Comparison of ENCODE assay signal across 14 mouse cellular contexts in the genomic region with DNA sequence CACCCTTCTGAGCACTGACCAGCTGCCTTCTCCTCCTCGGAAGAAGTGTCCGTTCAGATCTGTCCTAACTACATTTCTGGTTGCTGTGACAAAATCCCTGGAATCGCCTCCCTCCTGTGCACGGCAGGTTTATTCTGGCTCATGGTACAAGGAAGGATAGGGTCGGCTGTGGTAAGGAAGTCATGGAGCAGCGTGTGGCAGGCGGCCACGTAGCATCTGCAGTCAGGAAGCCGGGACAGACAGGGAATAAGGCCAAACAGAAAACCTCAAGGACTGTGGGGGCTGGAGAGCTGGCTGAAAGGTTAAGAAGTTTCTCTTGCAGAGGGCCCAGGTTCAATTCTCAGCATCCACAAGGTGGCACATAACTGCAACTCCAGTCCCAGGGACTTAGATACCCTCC.
DNase-seq lines count a peak whose midpoint lies in the region; ATAC-seq lines count a peak whose summit lies in the region.
"Had no signal": no experiment of that assay in that cellular context is flagged by ENCODE, and none has a peak within 500 bp of the region (broad histone marks: within the 10 kb centered on the region; RNA-seq: fewer than 3 reads in every experiment).

No protein-coding gene starts in this region.

- H3K9ac ChIP-seq in kidney, embryonic 16.5 days (replicated peaks; ENCODE audit: low read length), result no peak overlapping the region
- H3K9ac ChIP-seq in heart, embryonic 12.5 days, result no peak overlapping the region

- WGBS in kidney, embryonic 16.5 days, result 32% methylated on average over 9 of the region's 9 CpGs
- WGBS in heart, embryonic 12.5 days, result 46% methylated on average over 9 of the region's 9 CpGs

- H3K4me2 ChIP-seq in kidney, embryonic 16.5 days (replicated peaks; ENCODE audit: low read depth, low read length), result no peak overlapping the region
- H3K4me2 ChIP-seq in heart, embryonic 12.5 days, result peak overlapping the region; percentile 15

- no peak overlapping the region for H3K4me3 ChIP-seq in kidney, embryonic 16.5 days (ENCODE audit: low read length)
- no peak overlapping the region for H3K4me3 ChIP-seq in heart, embryonic 12.5 days

- no peaks in the 10 kb centered on the region for H3K9me3 ChIP-seq in kidney, embryonic 16.5 days (ENCODE audit: low read length)
- H3K9me3 ChIP-seq in heart, embryonic 12.5 days (replicated peaks), result no peaks in the 10 kb centered on the region
- H3K9me3 ChIP-seq: G1E had no signal

- no peaks in the 10 kb centered on the region for H3K36me3 ChIP-seq in kidney, embryonic 16.5 days (ENCODE audit: insufficient read depth, low read length)
- H3K36me3 ChIP-seq in heart, embryonic 12.5 days, result no peaks in the 10 kb centered on the region
- H3K36me3 ChIP-seq: G1E had no signal

- ATAC-seq in kidney, embryonic 16.5 days (ENCODE audit: low FRiP score, low TSS enrichment), result no peak
- no peak for ATAC-seq in heart, embryonic 12.5 days (ENCODE audit: insufficient number of reproducible peaks, low FRiP score)
- ATAC-seq in megakaryocyte-erythroid progenitor cell, adult 5-6 weeks (replicated peaks; ENCODE audit: low FRiP score, low TSS enrichment, poor library complexity, severe bottlenecking), result no peak
- ATAC-seq: forebrain, embryonic 16.5 days had no signal

- no peaks in the 10 kb centered on the region for H3K27me3 ChIP-seq in kidney, embryonic 16.5 days (ENCODE audit: insufficient read depth, low read length)
- peaks cover 21% of the 10 kb centered on the region; the same call in 1 of the 2 replicates for H3K27me3 ChIP-seq in heart, embryonic 12.5 days (replicated peaks)

- no peak overlapping the region for H3K27ac ChIP-seq in kidney, embryonic 16.5 days (ENCODE audit: low read length)
- H3K27ac ChIP-seq in heart, embryonic 12.5 days (ENCODE audit: poor library complexity, severe bottlenecking), result peak overlapping the region; percentile 25; the same call in 1 of the 2 replicates
- H3K27ac ChIP-seq: kidney, postnatal 0 days had no signal

- DNase-seq in kidney, postnatal 10 days, result peak; percentile 45
- DNase-seq in adipocyte (ENCODE audit: low spot score), result peak; percentile 25
- DNase-seq in ovary, postnatal 10 days (ENCODE audit: low spot score), result peak; percentile 21
- no peak for DNase-seq in embryo, embryonic 9.5 days (ENCODE audit: extremely low spot score)
- no peak for DNase-seq in urinary bladder, postnatal 10 days (ENCODE audit: low spot score)
- DNase-seq: left cerebral cortex, postnatal 4 days; lung, postnatal 4 days; thymus, postnatal 14 days had no signal

- H3K4me1 ChIP-seq in kidney, embryonic 16.5 days (ENCODE audit: insufficient read depth, low read length), result no peaks in the 10 kb centered on the region
- peaks cover 30% of the 10 kb centered on the region for H3K4me1 ChIP-seq in heart, embryonic 12.5 days (replicated peaks)

Comparison
In these comparisons a context has a peak if more than half of its experiments do, and no peak if none do; other contexts are left out.
1. DNase-seq: peak in kidney, postnatal 10 days (single experiment), adipocyte (single experiment) and ovary, postnatal 10 days (single experiment); none in embryo, embryonic 9.5 days (single experiment) and urinary bladder, postnatal 10 days (single experiment).